Mouse (Mus musculus) limb, embryonic 13.5 days (tissue): ENCODE measurements around the gene Rsc1a1. TPM values are rescaled to one million over a fixed set of nuclear protein-coding genes. Genes with fewer than 3 reads are reported as not detected.

Experiments
- ATAC-seq: fragments of 200-750 bp; cut with Nextera tagmentation; 2 replicates; pipeline ENCODE4 v1.8.0; 2017; ENCODE audit warnings: low read depth, moderate number of reproducible peaks, moderate TSS enrichment; ENCODE audit not compliant: low FRiP score
- H3K27ac ChIP-seq: fragments of 300-500 bp; sonication (generic); 2 replicates; pipeline ENCODE4 v1.5.1; 2015; ENCODE audit warnings: inconsistent platforms, mild to moderate bottlenecking, moderate library complexity
- H3K27me3 ChIP-seq: fragments of 300-500 bp; sonication (generic); 2 replicates; pipeline ENCODE4 v1.6.1; 2015; ENCODE audit warnings: mild to moderate bottlenecking, inconsistent platforms
- H3K36me3 ChIP-seq: fragments of 300-500 bp; sonication (generic); 2 replicates; pipeline ENCODE4 v1.6.1; 2015; ENCODE audit warnings: inconsistent platforms, mild to moderate bottlenecking, moderate library complexity
- H3K4me1 ChIP-seq: fragments of 300-500 bp; sonication (generic); 2 replicates; pipeline ENCODE4 v1.6.1; 2015; ENCODE audit warnings: inconsistent platforms
- H3K4me2 ChIP-seq: fragments of 300-500 bp; sonication (generic); replicated peaks from 2 replicates; pipeline ENCODE4 v1.6.1; 2015; ENCODE audit warnings: inconsistent platforms, mild to moderate bottlenecking, moderate library complexity
- H3K4me3 ChIP-seq: fragments of 300-500 bp; sonication (generic); 2 replicates; pipeline ENCODE4 v1.5.1; 2015; ENCODE audit warnings: moderate library complexity, mild to moderate bottlenecking, inconsistent platforms
- H3K9ac ChIP-seq: fragments of 300-500 bp; sonication (generic); 2 replicates; pipeline ENCODE4 v1.6.1; 2015; ENCODE audit warnings: mild to moderate bottlenecking, inconsistent platforms
- H3K9me3 ChIP-seq: fragments of 300-500 bp; sonication (generic); 2 replicates; pipeline ENCODE4 v1.6.1; 2016; ENCODE audit warnings: inconsistent platforms
- WGBS: fragments of 180-500 bp; shearing (Covaris S2); methylation state at CpG from one replicate; pipeline ENCODE4 v1.1.7; 2015; 5-methylcytosine and 5-hydroxymethylcytosine counted together
- polyA plus RNA-seq: library from polyadenylated mRNA; unstranded; fragments of >200 nt; fragmentation: Nextera tagmentation; extraction: Ambion mirVana; gene quantifications from 2 replicates; pipeline ENCODE4 v1.2.1, GENCODE M21; 2015

Rsc1a1 gene
- polyA plus RNA-seq, 1 experiment from 2014 or later, result 1.3 TPM

- H3K4me3 ChIP-seq, result no peak overlapping the region
- H3K36me3 ChIP-seq, result peaks cover 85% of the 10 kb centered on the region
- no peaks in the 10 kb centered on the region for H3K9me3 ChIP-seq
Measured at GRCm38 (mm10) chr4:141688505-141688904, 3.1 kb upstream of the Rsc1a1 start.

GRCm38 (mm10) chr4:141686525-141686924, 1.1 kb upstream of the Rsc1a1 start:
- no peak for ATAC-seq
- H3K27me3 ChIP-seq, result no peaks in the 10 kb centered on the region
- H3K27ac ChIP-seq, result no peak overlapping the region
- 72% methylated on average over 8 of the region's 8 CpGs for WGBS
- no peaks in the 10 kb centered on the region for H3K9me3 ChIP-seq
- H3K4me2 ChIP-seq, result no peak overlapping the region
- H3K9ac ChIP-seq, result no peak overlapping the region
- H3K36me3 ChIP-seq, result peaks cover 77% of the 10 kb centered on the region
- no peak overlapping the region for H3K4me3 ChIP-seq
- peaks cover 5% of the 10 kb centered on the region for H3K4me1 ChIP-seq

More at GRCm38 (mm10) chr4:141688505-141688904, 3.1 kb upstream of the Rsc1a1 start:
- 90% methylated on average over 8 of the region's 8 CpGs for WGBS
- no peak overlapping the region for H3K27ac ChIP-seq
- H3K4me2 ChIP-seq, result no peak overlapping the region
- no peak overlapping the region for H3K9ac ChIP-seq
- ATAC-seq, result no peak
- no peaks in the 10 kb centered on the region for H3K27me3 ChIP-seq
- no peaks in the 10 kb centered on the region for H3K4me1 ChIP-seq

GRCm38 (mm10) chr4:141686093-141686492, 694 bp upstream of the Rsc1a1 start:
- H3K9me3 ChIP-seq, result no peaks in the 10 kb centered on the region
- H3K27ac ChIP-seq, result no peak overlapping the region
- no peak overlapping the region for H3K4me3 ChIP-seq
- peaks cover 7% of the 10 kb centered on the region for H3K4me1 ChIP-seq
- H3K9ac ChIP-seq, result no peak overlapping the region
- no peaks in the 10 kb centered on the region for H3K27me3 ChIP-seq
- WGBS, result 86% methylated on average over 3 of the region's 3 CpGs
- H3K36me3 ChIP-seq, result peaks cover 72% of the 10 kb centered on the region
- no peak overlapping the region for H3K4me2 ChIP-seq
- ATAC-seq, result no peak

- WGBS, result 84% methylated on average over 12 of the region's 12 CpGs
- Histone ChIP-seq H3K4me1 (peaks cover 16% of the 10 kb centered on the region), H3K9ac (no peak overlapping the region), H3K36me3 (peaks cover 50% of the 10 kb centered on the region), H3K27me3 (no peaks in the 10 kb centered on the region), H3K27ac (no peak overlapping the region), H3K9me3 (no peaks in the 10 kb centered on the region), H3K4me2 (no peak overlapping the region), H3K4me3 (no peak overlapping the region)
- no peak for ATAC-seq
Measured at GRCm38 (mm10) chr4:141682706-141683230, 2.6 kb downstream of the Rsc1a1 start.

- no peak overlapping the region for H3K4me3 ChIP-seq
- peaks cover 16% of the 10 kb centered on the region for H3K4me1 ChIP-seq
- no peaks in the 10 kb centered on the region for H3K9me3 ChIP-seq
- peaks cover 49% of the 10 kb centered on the region for H3K36me3 ChIP-seq
- no peak overlapping the region for H3K27ac ChIP-seq
- 61% methylated on average over 7 of the region's 7 CpGs for WGBS
- H3K27me3 ChIP-seq, result no peaks in the 10 kb centered on the region
- ATAC-seq, result no peak
- H3K4me2 ChIP-seq, result no peak overlapping the region
- H3K9ac ChIP-seq, result no peak overlapping the region; the same call in 1 of the 2 replicates
Measured at GRCm38 (mm10) chr4:141681767-141682166, 3.6 kb downstream of the Rsc1a1 start.

GRCm38 (mm10) chr4:141680892-141681291, 4.5 kb downstream of the Rsc1a1 start:
- no peak for ATAC-seq
- WGBS, result 34% methylated on average over 12 of the region's 12 CpGs

GRCm38 (mm10) chr4:141679016-141679415, 6.4 kb downstream of the Rsc1a1 start:
- Histone ChIP-seq H3K4me3 (no peak overlapping the region), H3K9ac (no peak overlapping the region), H3K4me1 (peaks cover 16% of the 10 kb centered on the region), H3K9me3 (no peaks in the 10 kb centered on the region), H3K36me3 (peaks cover 25% of the 10 kb centered on the region), H3K27me3 (no peaks in the 10 kb centered on the region), H3K27ac (no peak overlapping the region), H3K4me2 (no peak overlapping the region)
- 66% methylated on average over 2 of the region's 2 CpGs for whole genome bisulfite sequencing
- no peak for ATAC-seq

More at GRCm38 (mm10) chr4:141680892-141681291, 4.5 kb downstream of the Rsc1a1 start:
- H3K36me3 ChIP-seq, result peaks cover 42% of the 10 kb centered on the region
- H3K9ac ChIP-seq, result no peak overlapping the region
- H3K27me3 ChIP-seq, result no peaks in the 10 kb centered on the region
- no peak overlapping the region for H3K4me3 ChIP-seq
- no peaks in the 10 kb centered on the region for H3K9me3 ChIP-seq
- no peak overlapping the region for H3K4me2 ChIP-seq
- H3K4me1 ChIP-seq, result peaks cover 16% of the 10 kb centered on the region
- no peak overlapping the region; the same call in 1 of the 2 replicates for H3K27ac ChIP-seq

- Histone ChIP-seq H3K27me3 (no peaks in the 10 kb centered on the region), H3K9me3 (no peaks in the 10 kb centered on the region), H3K4me2 (no peak overlapping the region), H3K4me3 (no peak overlapping the region), H3K27ac (no peak overlapping the region), H3K36me3 (0 out of 2 replicates have a peak, but pooled peaks cover 9% of the 10 kb centered on the region), H3K4me1 (peaks cover 12% of the 10 kb centered on the region), H3K9ac (no peak overlapping the region)
- WGBS, result 75% methylated on average over 5 of the region's 5 CpGs
- no peak for ATAC-seq
Measured at GRCm38 (mm10) chr4:141676462-141676979, 8.9 kb downstream of the Rsc1a1 start.

GRCm38 (mm10) chr4:141672325-141672724, 13.1 kb downstream of the Rsc1a1 start:
- Histone ChIP-seq H3K27me3 (no peaks in the 10 kb centered on the region), H3K4me2 (no peak overlapping the region), H3K4me3 (no peak overlapping the region), H3K9ac (no peak overlapping the region), H3K27ac (no peak overlapping the region), H3K36me3 (0 out of 2 replicates have a peak, but pooled peaks cover 6% of the 10 kb centered on the region), H3K9me3 (no peaks in the 10 kb centered on the region), H3K4me1 (peaks cover 7% of the 10 kb centered on the region; the same call in 1 of the 2 replicates)
- no peak for ATAC-seq
- 76% methylated on average over 13 of the region's 13 CpGs for WGBS

GRCm38 (mm10) chr4:141671389-141671788, 14.0 kb downstream of the Rsc1a1 start:
- Histone ChIP-seq H3K27me3 (no peaks in the 10 kb centered on the region), H3K27ac (no peak overlapping the region), H3K4me3 (no peak overlapping the region), H3K9me3 (no peaks in the 10 kb centered on the region), H3K9ac (no peak overlapping the region), H3K4me1 (peaks cover 7% of the 10 kb centered on the region; the same call in 1 of the 2 replicates), H3K36me3 (no peaks in the 10 kb centered on the region), H3K4me2 (no peak overlapping the region)
- 58% methylated on average over 4 of the region's 4 CpGs for WGBS
- ATAC-seq, result no peak

- H3K27me3 ChIP-seq, result no peaks in the 10 kb centered on the region
- H3K36me3 ChIP-seq, result no peaks in the 10 kb centered on the region
- no peak for ATAC-seq
- H3K9ac ChIP-seq, result no peak overlapping the region
- no peak overlapping the region for H3K27ac ChIP-seq
- H3K9me3 ChIP-seq, result no peaks in the 10 kb centered on the region
- WGBS, result 81% methylated on average over 18 of the region's 18 CpGs
- H3K4me2 ChIP-seq, result no peak overlapping the region
- H3K4me3 ChIP-seq, result no peak overlapping the region
- H3K4me1 ChIP-seq, result peaks cover 8% of the 10 kb centered on the region
Measured at GRCm38 (mm10) chr4:141669898-141670712, 15.3 kb downstream of the Rsc1a1 start.

- Histone ChIP-seq H3K9me3 (no peaks in the 10 kb centered on the region), H3K4me2 (peak within 1 kb of the TSS; percentile 90), H3K36me3 (peaks cover 22% of the 10 kb centered on the region), H3K4me3 (peak within 1 kb of the TSS; percentile 84), H3K9ac (peak within 1 kb of the TSS; percentile 95), H3K27ac (peak within 1 kb of the TSS; percentile 52), H3K27me3 (no peaks in the 10 kb centered on the region), H3K4me1 (peaks cover 21% of the 10 kb centered on the region)
- no peak for ATAC-seq
- WGBS, result 68% methylated on average over 8 of the region's 8 CpGs
Measured at GRCm38 (mm10) chr4:141664799-141665198, 20.6 kb downstream of the Rsc1a1 start, which contains the start of gene Plekhm2. Plekhm2 (minus strand) TSS chr4:141664899.
